Mouse (Mus musculus): Measurements from ENCODE around the gene Pcyt1a. TPM values are rescaled to one million over a fixed set of nuclear protein-coding genes. Genes with fewer than 3 reads are reported as not detected.

The Pcyt1a gene
- polyA plus RNA-seq, 1 experiment from 2014 or later = 46.4 TPM

GRCm38 (mm10) chr16:32402818-32403217 is 27.9 kb upstream of the Pcyt1a start:
- no peaks in the 10 kb centered on the region for H3K36me3 ChIP-seq (replicated peaks)

GRCm38 (mm10) chr16:32405716-32406115 is 25.0 kb upstream of the Pcyt1a start:
- 87% methylated on average over 9 of the region's 9 CpGs for WGBS
- Histone ChIP-seq H3K36me3 (replicated peaks) (no peaks in the 10 kb centered on the region), H3K27ac (replicated peaks) (no peak overlapping the region), H3K4me1 (peaks cover 15% of the 10 kb centered on the region), H3K9me3 (no peaks in the 10 kb centered on the region), H3K27me3 (replicated peaks; ENCODE audit: low read depth, poor library complexity, severe bottlenecking) (no peaks in the 10 kb centered on the region), H3K4me3 (no peak overlapping the region)
- DNase-seq (ENCODE audit: low spot score) = no peak

More at GRCm38 (mm10) chr16:32402818-32403217, 27.9 kb upstream of the Pcyt1a start:
- Histone ChIP-seq H3K9me3 (no peaks in the 10 kb centered on the region), H3K4me3 (no peak overlapping the region), H3K27ac (replicated peaks) (no peak overlapping the region), H3K4me1 (peaks cover 15% of the 10 kb centered on the region), H3K27me3 (replicated peaks; ENCODE audit: low read depth, poor library complexity, severe bottlenecking) (no peaks in the 10 kb centered on the region)
- no peak for DNase-seq (ENCODE audit: low spot score)
- 83% methylated on average over 3 of the region's 3 CpGs for WGBS

- Histone ChIP-seq H3K27me3 (replicated peaks; ENCODE audit: low read depth, poor library complexity, severe bottlenecking) (no peaks in the 10 kb centered on the region), H3K4me3 (no peak overlapping the region), H3K9me3 (no peaks in the 10 kb centered on the region), H3K36me3 (replicated peaks) (no peaks in the 10 kb centered on the region), H3K27ac (replicated peaks) (0 out of 2 replicates have a peak overlapping the region, but pooled peaks have one; percentile 6), H3K4me1 (peaks cover 15% of the 10 kb centered on the region)
- 46% methylated on average over 6 of the region's 6 CpGs for WGBS
- peak; percentile 35 for DNase-seq (ENCODE audit: low spot score)
These were observed 24.1 kb upstream of the Pcyt1a start for GRCm38 (mm10) chr16:32406671-32407070.

- 84% methylated on average over 10 of the region's 10 CpGs for WGBS
- Histone ChIP-seq H3K9me3 (no peaks in the 10 kb centered on the region), H3K36me3 (replicated peaks) (no peaks in the 10 kb centered on the region)
These were observed 23.0 kb upstream of the Pcyt1a start for GRCm38 (mm10) chr16:32407730-32408129.

GRCm38 (mm10) chr16:32417457-32417856 is 13.3 kb upstream of the Pcyt1a start:
- H3K27ac ChIP-seq (replicated peaks) = no peak overlapping the region
- H3K9me3 ChIP-seq = no peaks in the 10 kb centered on the region
- 65% methylated on average over 1 of the region's 1 CpGs for WGBS
- no peaks in the 10 kb centered on the region for H3K36me3 ChIP-seq (replicated peaks)
- H3K27me3 ChIP-seq (replicated peaks; ENCODE audit: low read depth, poor library complexity, severe bottlenecking) = no peaks in the 10 kb centered on the region
- no peak for DNase-seq (ENCODE audit: low spot score)
- H3K4me1 ChIP-seq = peaks cover 14% of the 10 kb centered on the region
- H3K4me3 ChIP-seq = no peak overlapping the region

More at GRCm38 (mm10) chr16:32407730-32408129, 23.0 kb upstream of the Pcyt1a start:
- Histone ChIP-seq H3K27ac (replicated peaks) (no peak overlapping the region), H3K4me3 (no peak overlapping the region), H3K27me3 (replicated peaks; ENCODE audit: low read depth, poor library complexity, severe bottlenecking) (no peaks in the 10 kb centered on the region), H3K4me1 (peaks cover 15% of the 10 kb centered on the region)
- DNase-seq (ENCODE audit: low spot score) = no peak

GRCm38 (mm10) chr16:32419517-32420483 is 10.9 kb upstream of the Pcyt1a start, which contains the start of gene Tctex1d2:
Gene Tctex1d2 (plus strand): TSS chr16:32419702.
- H3K27me3 ChIP-seq (replicated peaks; ENCODE audit: low read depth, poor library complexity, severe bottlenecking) = no peaks in the 10 kb centered on the region
- no peaks in the 10 kb centered on the region for H3K9me3 ChIP-seq
- no peaks in the 10 kb centered on the region for H3K36me3 ChIP-seq (replicated peaks)
- 1% methylated on average over 45 of the region's 45 CpGs for WGBS
- peak within 1 kb of the TSS; percentile 78 for H3K4me3 ChIP-seq
- H3K4me1 ChIP-seq = peaks cover 14% of the 10 kb centered on the region
- DNase-seq (ENCODE audit: low spot score) = peak; percentile 96
- peak within 1 kb of the TSS; percentile 94 for H3K27ac ChIP-seq (replicated peaks)

GRCm38 (mm10) chr16:32427506-32427905 is 3.2 kb upstream of the Pcyt1a start:
- peaks cover 17% of the 10 kb centered on the region for H3K4me1 ChIP-seq
- WGBS = 87% methylated on average over 3 of the region's 3 CpGs
- no peak overlapping the region for H3K4me3 ChIP-seq
- no peak overlapping the region for H3K27ac ChIP-seq (replicated peaks)
- DNase-seq (ENCODE audit: low spot score) = no peak
- H3K27me3 ChIP-seq (replicated peaks; ENCODE audit: low read depth, poor library complexity, severe bottlenecking) = no peaks in the 10 kb centered on the region
- no peaks in the 10 kb centered on the region for H3K36me3 ChIP-seq (replicated peaks)
- H3K9me3 ChIP-seq = no peaks in the 10 kb centered on the region

- peak overlapping the region; percentile 79 for H3K4me3 ChIP-seq
- no peaks in the 10 kb centered on the region for H3K36me3 ChIP-seq (replicated peaks)
- H3K4me1 ChIP-seq = peaks cover 17% of the 10 kb centered on the region
- DNase-seq (ENCODE audit: low spot score) = no peak
- H3K9me3 ChIP-seq = no peaks in the 10 kb centered on the region
- H3K27ac ChIP-seq (replicated peaks) = peak overlapping the region; percentile 91
- 4% methylated on average over 28 of the region's 28 CpGs for WGBS
- no peaks in the 10 kb centered on the region for H3K27me3 ChIP-seq (replicated peaks; ENCODE audit: low read depth, poor library complexity, severe bottlenecking)
These were observed 398 bp downstream of the Pcyt1a start for GRCm38 (mm10) chr16:32431047-32431591.

- no peaks in the 10 kb centered on the region for H3K36me3 ChIP-seq (replicated peaks)
- peak overlapping the region; percentile 79; the same call in 1 of the 2 replicates for H3K4me3 ChIP-seq
- DNase-seq (ENCODE audit: low spot score) = no peak
- H3K27me3 ChIP-seq (replicated peaks; ENCODE audit: low read depth, poor library complexity, severe bottlenecking) = no peaks in the 10 kb centered on the region
- 88% methylated on average over 1 of the region's 1 CpGs for WGBS
- H3K9me3 ChIP-seq = no peaks in the 10 kb centered on the region
- no peak overlapping the region for H3K27ac ChIP-seq (replicated peaks)
- peaks cover 17% of the 10 kb centered on the region for H3K4me1 ChIP-seq
These were observed 1.2 kb downstream of the Pcyt1a start for GRCm38 (mm10) chr16:32431926-32432325.

GRCm38 (mm10) chr16:32433138-32433537 is 2.4 kb downstream of the Pcyt1a start:
- DNase-seq (ENCODE audit: low spot score) = no peak
- 79% methylated on average over 2 of the region's 2 CpGs for WGBS
- no peaks in the 10 kb centered on the region for H3K9me3 ChIP-seq
- H3K36me3 ChIP-seq (replicated peaks) = no peaks in the 10 kb centered on the region; the same call in 1 of the 2 replicates
- H3K4me3 ChIP-seq = no peak overlapping the region
- H3K27ac ChIP-seq (replicated peaks) = no peak overlapping the region
- peaks cover 23% of the 10 kb centered on the region for H3K4me1 ChIP-seq
- H3K27me3 ChIP-seq (replicated peaks; ENCODE audit: low read depth, poor library complexity, severe bottlenecking) = no peaks in the 10 kb centered on the region

- Histone ChIP-seq H3K4me3 (no peak overlapping the region), H3K4me1 (peaks cover 25% of the 10 kb centered on the region), H3K27me3 (replicated peaks; ENCODE audit: low read depth, poor library complexity, severe bottlenecking) (no peaks in the 10 kb centered on the region), H3K36me3 (replicated peaks) (no peaks in the 10 kb centered on the region; the same call in 1 of the 2 replicates), H3K27ac (replicated peaks) (no peak overlapping the region), H3K9me3 (no peaks in the 10 kb centered on the region)
- 64% methylated on average over 6 of the region's 6 CpGs for WGBS
- DNase-seq (ENCODE audit: low spot score) = no peak
These were observed 3.3 kb downstream of the Pcyt1a start for GRCm38 (mm10) chr16:32434066-32434465.

- Histone ChIP-seq H3K4me1 (peaks cover 23% of the 10 kb centered on the region), H3K27me3 (replicated peaks; ENCODE audit: low read depth, poor library complexity, severe bottlenecking) (no peaks in the 10 kb centered on the region), H3K27ac (replicated peaks) (no peak overlapping the region), H3K9me3 (no peaks in the 10 kb centered on the region), H3K36me3 (replicated peaks) (peaks cover 1% of the 10 kb centered on the region; the same call in 1 of the 2 replicates), H3K4me3 (no peak overlapping the region)
- no peak for DNase-seq (ENCODE audit: low spot score)
These were observed 4.0 kb downstream of the Pcyt1a start for GRCm38 (mm10) chr16:32434691-32435090.

All from embryonic facial prominence, embryonic 10.5 days (tissue).